Mouse (Mus musculus) forebrain, embryonic 12.5 days (tissue): ENCODE results near the gene Olfr450. TPM values are rescaled to one million over a fixed set of nuclear protein-coding genes. Genes with fewer than 3 reads are reported as not detected.

ENCODE experiments used
- ATAC-seq: fragments of 200-750 bp; cut with Nextera tagmentation; 2 replicates; pipeline ENCODE4 v1.8.0; 2017; ENCODE audit warnings: moderate TSS enrichment; ENCODE audit not compliant: low FRiP score
- H3K27ac ChIP-seq: fragments of 300-500 bp; sonication (generic); 2 replicates; pipeline ENCODE4 v1.5.1; 2016; ENCODE audit warnings: mild to moderate bottlenecking
- H3K27me3 ChIP-seq: fragments of 300-500 bp; sonication (generic); 2 replicates; pipeline ENCODE4 v1.6.1; 2016; ENCODE audit warnings: mild to moderate bottlenecking
- H3K36me3 ChIP-seq: fragments of 300-500 bp; sonication (generic); replicated peaks from 2 replicates; pipeline ENCODE4 v1.6.1; 2016; ENCODE audit warnings: mild to moderate bottlenecking
- H3K4me1 ChIP-seq: fragments of 300-500 bp; sonication (generic); 2 replicates; pipeline ENCODE4 v1.6.1; 2016
- H3K4me2 ChIP-seq: fragments of 300-500 bp; sonication (generic); 2 replicates; pipeline ENCODE4 v1.6.1; 2016; ENCODE audit warnings: mild to moderate bottlenecking, moderate library complexity
- H3K4me3 ChIP-seq: fragments of 300-500 bp; sonication (generic); replicated peaks from 2 replicates; pipeline ENCODE4 v1.5.1; 2016; ENCODE audit warnings: mild to moderate bottlenecking
- H3K9ac ChIP-seq: fragments of 300-500 bp; sonication (generic); 2 replicates; pipeline ENCODE4 v1.6.1; 2016; ENCODE audit warnings: mild to moderate bottlenecking
- H3K9me3 ChIP-seq: fragments of 300-500 bp; sonication (generic); 2 replicates; pipeline ENCODE4 v1.6.1; 2016
- WGBS: fragments of 180-500 bp; shearing (Covaris S2); methylation state at CpG from one replicate; pipeline ENCODE4 v1.1.7; 2016; 5-methylcytosine and 5-hydroxymethylcytosine counted together
- polyA plus RNA-seq: library from polyadenylated mRNA; unstranded; fragments of >200 nt; fragmentation: Nextera tagmentation; extraction: Ambion mirVana; gene quantifications from 2 replicates; pipeline ENCODE4 v1.2.1, GENCODE M21; 2016

Olfr450 gene
- polyA plus RNA-seq = not detected in 2 replicates

DNA sequence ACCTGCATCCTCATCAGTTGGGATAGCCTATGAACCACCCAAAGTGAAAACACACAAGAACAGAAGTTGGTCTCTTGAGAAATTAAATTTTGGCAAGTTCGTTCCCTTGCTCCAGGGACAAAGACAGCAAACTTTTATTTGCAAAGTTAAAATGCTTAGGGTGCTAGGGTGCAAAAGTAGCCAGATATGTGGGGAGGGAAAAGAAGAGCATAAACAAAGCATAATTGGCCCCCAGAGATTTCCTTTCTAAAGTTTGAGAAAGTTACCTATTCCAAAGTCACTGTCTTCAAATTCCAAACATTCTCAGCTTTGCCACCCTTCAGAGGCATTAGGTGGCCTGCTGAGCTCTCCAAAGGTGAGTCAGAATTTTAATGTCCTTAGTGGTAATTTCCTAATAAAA, at the start of gene Olfr450:
Olfr450 (plus strand) TSS at position 301 of the 400 bp plus-strand sequence.
- 80% methylated on average over 1 of the region's 1 CpGs for WGBS
- Histone ChIP-seq H3K4me2 (no peak within 1 kb of the TSS), H3K36me3 (no peaks in the 10 kb centered on the region)

DNA sequence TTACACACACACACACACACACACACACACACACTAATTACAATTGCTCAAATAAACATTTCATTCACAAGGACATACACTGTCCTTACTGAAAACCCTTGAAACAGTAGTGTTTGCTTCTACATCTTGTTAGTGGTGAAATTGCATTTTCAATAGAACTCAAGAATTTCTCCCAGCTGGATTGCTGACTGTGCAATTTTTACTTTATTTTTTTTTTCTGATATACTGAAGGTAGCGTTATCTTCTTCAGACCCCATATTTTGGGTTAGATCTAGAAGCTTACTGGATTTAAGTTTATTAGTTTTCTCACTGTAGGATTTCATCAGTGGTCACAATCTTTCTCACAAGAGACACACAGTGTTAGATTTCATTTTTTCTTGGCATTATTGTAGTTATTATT, 34.7 kb upstream of the Olfr450 start:
- ATAC-seq = no peak
- H3K36me3 ChIP-seq = no peaks in the 10 kb centered on the region
- H3K9me3 ChIP-seq = no peaks in the 10 kb centered on the region
- 93% methylated on average over 1 of the region's 1 CpGs for WGBS
- H3K27ac ChIP-seq = no peak overlapping the region
- H3K4me3 ChIP-seq = no peak overlapping the region
- H3K9ac ChIP-seq = no peak overlapping the region
- no peaks in the 10 kb centered on the region for H3K4me1 ChIP-seq
- no peaks in the 10 kb centered on the region for H3K27me3 ChIP-seq
- H3K4me2 ChIP-seq = no peak overlapping the region

More for the DNA sequence above, at the start of gene Olfr450:
- H3K4me1 ChIP-seq = no peaks in the 10 kb centered on the region
- no peak within 1 kb of the TSS for H3K4me3 ChIP-seq
- no peaks in the 10 kb centered on the region for H3K9me3 ChIP-seq
- H3K9ac ChIP-seq = no peak within 1 kb of the TSS
- H3K27me3 ChIP-seq = no peaks in the 10 kb centered on the region
- H3K27ac ChIP-seq = no peak within 1 kb of the TSS
- no peak for ATAC-seq

DNA sequence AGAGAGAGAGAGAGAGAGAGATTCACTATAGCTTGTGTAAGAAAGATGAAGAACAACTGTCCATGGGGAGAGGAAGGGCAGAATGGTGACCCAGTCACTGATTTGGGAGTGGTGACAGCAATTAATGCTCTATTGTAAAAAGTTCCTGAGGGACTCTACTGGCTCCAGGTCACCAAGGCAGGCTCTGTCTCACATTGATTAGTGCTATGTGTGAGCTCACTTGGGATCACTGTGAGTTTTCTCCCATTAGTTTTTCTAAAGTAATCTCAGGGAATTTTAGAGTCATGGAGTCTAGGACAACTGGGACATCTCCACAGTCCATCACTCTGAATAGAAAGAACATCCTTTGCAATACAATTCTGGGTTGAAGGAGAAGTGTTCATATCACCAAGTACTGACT, 26.9 kb upstream of the Olfr450 start, which contains the start of gene Olfr452:
Olfr452 (plus strand) TSS at position 301 of the 400 bp plus-strand sequence.
- Histone ChIP-seq H3K9ac (no peak within 1 kb of the TSS), H3K4me3 (no peak within 1 kb of the TSS), H3K4me1 (no peaks in the 10 kb centered on the region), H3K36me3 (no peaks in the 10 kb centered on the region), H3K27ac (no peak within 1 kb of the TSS), H3K4me2 (no peak within 1 kb of the TSS), H3K27me3 (no peaks in the 10 kb centered on the region), H3K9me3 (no peaks in the 10 kb centered on the region)
- ATAC-seq = no peak

DNA sequence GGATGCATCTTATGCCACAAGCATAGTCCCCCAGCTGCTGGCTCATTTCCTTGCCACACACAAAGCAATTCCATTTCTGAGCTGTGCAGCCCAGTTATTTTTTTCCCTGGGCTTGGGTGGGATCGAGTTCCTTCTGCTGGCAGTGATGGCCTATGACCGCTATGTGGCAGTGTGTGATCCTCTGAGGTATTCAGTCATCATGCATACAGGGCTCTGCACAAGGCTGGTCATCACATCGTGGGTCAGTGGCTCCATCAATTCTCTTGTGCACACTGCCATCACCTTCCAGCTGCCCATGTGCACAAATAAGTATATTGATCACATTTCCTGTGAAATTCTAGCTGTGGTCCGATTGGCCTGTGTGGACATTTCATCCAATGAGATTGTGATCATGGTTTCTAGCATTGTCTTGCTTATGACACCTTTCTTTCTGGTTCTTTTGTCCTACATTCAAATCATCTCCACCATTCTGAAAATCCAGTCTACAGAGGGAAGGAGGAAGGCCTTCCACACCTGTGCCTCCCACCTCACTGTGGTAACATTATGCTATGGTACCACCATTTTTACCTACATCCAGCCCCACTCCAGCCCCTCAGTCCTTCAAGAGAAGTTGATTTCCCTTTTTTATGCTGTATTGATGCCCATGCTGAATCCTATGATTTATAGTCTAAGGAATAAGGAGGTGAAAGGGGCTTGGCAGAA, 21.3 kb upstream of the Olfr450 start:
- 0 out of 2 replicates have a peak overlapping the region, but pooled peaks have one; percentile 25 for H3K27ac ChIP-seq
- no peak overlapping the region for H3K9ac ChIP-seq
- no peaks in the 10 kb centered on the region for H3K9me3 ChIP-seq
- no peaks in the 10 kb centered on the region for H3K27me3 ChIP-seq
- no peaks in the 10 kb centered on the region for H3K36me3 ChIP-seq
- WGBS = 48% methylated on average over 4 of the region's 4 CpGs
- no peak overlapping the region for H3K4me3 ChIP-seq
- no peak overlapping the region for H3K4me2 ChIP-seq
- peak; percentile 51; the same call in 1 of the 2 replicates for ATAC-seq
- no peaks in the 10 kb centered on the region for H3K4me1 ChIP-seq

DNA sequence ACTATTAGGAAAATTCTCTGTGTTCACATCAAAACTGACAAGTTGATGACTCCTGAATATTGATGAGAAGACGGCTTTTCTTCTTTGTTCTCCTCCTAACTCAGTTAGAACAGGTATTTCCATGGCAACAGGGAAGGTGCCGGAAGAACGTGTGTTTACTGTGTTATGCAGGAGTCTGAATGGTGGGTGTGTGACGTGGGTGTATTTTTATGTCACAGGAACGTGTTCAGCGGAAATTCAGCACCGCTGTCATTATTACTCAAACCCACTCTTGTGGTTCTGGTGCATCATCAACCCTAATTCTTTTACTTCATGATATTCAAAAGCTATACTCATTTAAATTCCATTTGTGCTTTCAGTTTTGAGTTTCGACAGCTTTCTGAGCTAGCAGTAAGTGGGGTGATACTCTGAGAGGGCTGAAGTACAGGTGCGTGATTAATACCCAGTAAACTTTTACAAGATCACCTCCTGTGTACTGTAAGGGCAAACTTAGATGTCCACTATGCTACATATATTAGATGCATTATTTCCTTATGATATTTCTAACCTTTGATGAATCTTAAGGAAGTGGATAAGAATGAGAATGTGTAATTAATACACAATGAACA, 20.7 kb upstream of the Olfr450 start:
- no peak overlapping the region for H3K27ac ChIP-seq
- H3K4me3 ChIP-seq = no peak overlapping the region
- no peaks in the 10 kb centered on the region for H3K9me3 ChIP-seq
- H3K4me1 ChIP-seq = no peaks in the 10 kb centered on the region
- H3K9ac ChIP-seq = no peak overlapping the region
- peak; percentile 57; the same call in 1 of the 2 replicates for ATAC-seq
- no peak overlapping the region for H3K4me2 ChIP-seq
- 78% methylated on average over 9 of the region's 9 CpGs for WGBS
- H3K36me3 ChIP-seq = no peaks in the 10 kb centered on the region
- H3K27me3 ChIP-seq = no peaks in the 10 kb centered on the region

DNA sequence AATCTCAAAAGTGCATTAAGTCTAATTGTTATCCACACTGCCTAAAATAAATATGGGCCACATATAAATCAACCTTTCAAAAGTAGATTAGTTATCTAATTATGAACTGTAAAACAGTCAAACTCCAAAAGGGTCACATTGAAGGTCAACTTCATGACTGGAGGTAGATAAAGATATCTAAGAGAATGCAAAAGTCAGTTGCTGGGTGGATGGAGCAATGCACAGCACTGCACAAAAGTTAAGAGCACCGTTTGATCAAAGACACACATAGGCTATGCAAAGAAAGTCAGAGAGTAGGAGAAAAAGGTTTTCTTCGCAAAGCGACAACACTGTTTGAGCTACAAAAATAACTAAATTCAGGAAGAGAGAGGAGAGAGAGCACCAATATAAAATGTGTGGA, 16.8 kb upstream of the Olfr450 start:
- H3K27ac ChIP-seq = no peak overlapping the region
- H3K36me3 ChIP-seq = no peaks in the 10 kb centered on the region
- no peaks in the 10 kb centered on the region for H3K9me3 ChIP-seq
- 94% methylated on average over 3 of the region's 3 CpGs for WGBS
- no peak for ATAC-seq
- no peak overlapping the region for H3K4me2 ChIP-seq
- H3K27me3 ChIP-seq = no peaks in the 10 kb centered on the region
- H3K4me3 ChIP-seq = no peak overlapping the region
- no peaks in the 10 kb centered on the region for H3K4me1 ChIP-seq
- H3K9ac ChIP-seq = no peak overlapping the region

DNA sequence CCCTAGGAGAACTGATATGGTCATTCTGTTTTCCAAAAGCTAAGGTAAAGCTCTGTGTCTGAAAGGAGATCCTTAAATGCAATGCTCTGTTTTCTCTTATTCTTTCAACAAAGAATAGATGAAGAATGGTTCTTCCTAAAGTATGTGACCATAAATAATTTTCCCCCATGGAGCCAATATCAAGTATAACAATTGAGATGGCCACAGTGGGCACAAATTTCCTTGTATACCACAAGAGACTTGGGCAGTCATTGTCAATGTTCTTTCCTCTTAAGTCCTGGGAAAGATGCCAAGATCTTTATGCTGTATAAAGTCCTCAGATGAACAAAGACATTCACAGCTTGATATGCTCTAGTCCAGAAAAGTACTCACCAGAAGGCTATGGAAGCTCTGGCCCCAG, 22.3 kb downstream of the Olfr450 start, which contains the start of gene Olfr449:
Olfr449 (plus strand) TSS at position 301 of the 400 bp plus-strand sequence.
- Histone ChIP-seq H3K4me3 (no peak within 1 kb of the TSS), H3K9ac (no peak within 1 kb of the TSS), H3K9me3 (no peaks in the 10 kb centered on the region), H3K27me3 (no peaks in the 10 kb centered on the region), H3K4me1 (no peaks in the 10 kb centered on the region), H3K27ac (no peak within 1 kb of the TSS), H3K4me2 (no peak within 1 kb of the TSS), H3K36me3 (no peaks in the 10 kb centered on the region)
- no peak for ATAC-seq

DNA sequence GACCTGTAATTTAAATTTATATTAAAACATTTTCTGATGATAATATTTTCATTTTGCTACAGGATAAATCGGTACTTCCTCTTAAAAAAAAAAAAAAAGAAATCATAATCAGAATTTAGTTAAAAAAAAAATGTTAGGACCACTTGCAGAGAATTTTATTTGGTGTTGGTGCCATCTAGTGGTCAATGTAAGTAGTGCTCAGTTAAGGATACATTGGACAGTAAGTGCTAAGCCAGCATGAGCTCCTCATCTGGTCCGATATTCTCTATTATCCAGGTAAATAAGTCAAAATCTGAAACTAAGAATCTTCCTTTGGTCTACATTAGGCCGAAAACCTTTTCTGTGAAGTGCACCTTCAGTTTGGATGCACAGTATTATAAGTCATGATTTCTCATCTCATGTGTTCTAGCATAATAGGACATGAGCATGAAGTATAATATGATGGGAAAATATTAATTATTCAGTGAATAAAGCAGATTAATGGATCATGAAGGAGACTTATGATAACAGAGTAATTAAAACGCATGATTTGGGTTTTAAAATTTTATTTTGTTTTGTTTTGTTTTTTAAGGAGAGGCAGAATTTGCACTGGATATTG, 48.6 kb downstream of the Olfr450 start:
- Histone ChIP-seq H3K27ac (no peak overlapping the region), H3K27me3 (no peaks in the 10 kb centered on the region), H3K4me3 (no peak overlapping the region), H3K9ac (no peak overlapping the region), H3K36me3 (no peaks in the 10 kb centered on the region), H3K4me2 (no peak overlapping the region), H3K9me3 (no peaks in the 10 kb centered on the region), H3K4me1 (no peaks in the 10 kb centered on the region)
- peak; percentile 70; the same call in 1 of the 2 replicates for ATAC-seq
- 20% methylated on average over 4 of the region's 4 CpGs for WGBS

Other genes starting within 250 kb of the Olfr450 start
- gene Tcaf3, start 214.2 kb upstream of the Olfr450 start, polyA plus RNA-seq = not detected in 2 replicates
- 2.7 and 2.8 TPM in 2 replicates for gene Tcaf2, start 166.7 kb upstream of the Olfr450 start, polyA plus RNA-seq
- gene Tcaf1, start 101.9 kb upstream of the Olfr450 start, polyA plus RNA-seq = 164 and 179 TPM in 2 replicates
- not detected in 2 replicates for gene Olfr453, start 72.6 kb upstream of the Olfr450 start, polyA plus RNA-seq
- gene Olfr38, start 55.5 kb upstream of the Olfr450 start, polyA plus RNA-seq = not detected in 2 replicates
- gene Olfr452, start 26.8 kb upstream of the Olfr450 start, polyA plus RNA-seq = not detected in 2 replicates
- not detected in 2 replicates for gene Olfr449, start 22.4 kb downstream of the Olfr450 start, polyA plus RNA-seq
- gene Olfr448, start 78.5 kb downstream of the Olfr450 start, polyA plus RNA-seq = not detected in 2 replicates
- not detected in 2 replicates for gene Olfr447, start 96.9 kb downstream of the Olfr450 start, polyA plus RNA-seq
- not detected in 2 replicates for gene Olfr446, start 109.4 kb downstream of the Olfr450 start, polyA plus RNA-seq
- gene Olfr444, start 137.1 kb downstream of the Olfr450 start, polyA plus RNA-seq = not detected in 2 replicates